Mouse (Mus musculus) urinary bladder, postnatal 0 days (tissue): ENCODE data around the gene Drap1. TPM values are rescaled to one million over a fixed set of nuclear protein-coding genes. Genes with fewer than 3 reads are reported as not detected.

Source experiments
- polyA plus RNA-seq: library from polyadenylated mRNA; unstranded; fragments of >200 nt; fragmentation: Nextera tagmentation; extraction: Ambion mirVana; gene quantifications from 2 replicates; pipeline ENCODE4 v1.2.1, GENCODE M21; 2015

The Drap1 gene
- polyA plus RNA-seq: 234 and 246 TPM in 2 replicates

DNA sequence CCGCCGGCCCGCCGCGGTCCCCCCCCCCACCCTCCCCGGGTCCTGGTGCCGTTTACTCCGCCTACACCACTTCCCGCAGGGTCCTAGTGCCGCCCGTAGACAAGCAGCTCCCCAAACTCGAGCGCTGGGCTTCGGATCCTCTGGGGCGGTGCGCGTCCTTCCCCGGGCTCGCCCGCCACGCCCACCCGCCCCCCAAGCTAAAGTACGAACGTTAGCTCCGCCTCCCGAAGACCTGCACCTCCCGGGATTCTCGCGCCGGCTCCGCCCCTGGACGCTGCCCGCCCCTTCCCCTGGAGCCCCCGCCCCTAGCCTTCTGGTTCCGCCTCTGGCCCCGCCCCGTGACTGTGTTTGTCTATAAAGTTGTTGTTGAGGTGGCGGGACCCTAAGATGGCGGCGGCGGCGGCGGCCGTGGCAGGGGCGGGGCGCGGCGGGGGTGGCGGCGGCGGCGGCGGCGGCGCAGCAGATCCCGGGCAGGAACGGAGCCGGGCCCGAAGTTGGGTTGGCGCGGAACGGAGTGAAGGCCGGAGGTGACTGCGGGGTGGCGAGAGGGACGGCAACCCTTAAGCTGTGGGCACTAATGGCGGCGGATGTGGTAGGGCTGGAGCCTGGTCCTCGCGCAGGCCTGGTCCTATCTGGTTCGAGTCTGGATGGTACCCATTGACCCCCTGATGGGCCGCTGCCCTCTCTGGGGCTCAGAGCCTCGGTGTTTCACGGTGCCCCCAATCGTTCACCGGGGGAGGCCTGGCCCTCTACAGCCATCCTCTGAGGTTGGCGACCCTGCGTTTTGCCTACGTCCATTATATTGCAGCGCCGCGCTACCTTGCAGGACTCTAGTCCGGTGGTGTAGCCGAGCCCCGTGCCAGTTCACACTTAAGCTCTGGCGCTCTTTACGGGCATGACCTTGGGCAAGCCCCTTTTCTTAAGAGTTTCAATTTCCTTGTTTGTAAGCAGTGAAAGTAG lies at the start of gene Drap1, which contains the start of gene AI837181:
Gene Drap1, minus strand, starts transcription at position 198 of the 960 bp plus-strand sequence.
Gene AI837181, plus strand, starts transcription at position 363 of the 960 bp plus-strand sequence.

DNA sequence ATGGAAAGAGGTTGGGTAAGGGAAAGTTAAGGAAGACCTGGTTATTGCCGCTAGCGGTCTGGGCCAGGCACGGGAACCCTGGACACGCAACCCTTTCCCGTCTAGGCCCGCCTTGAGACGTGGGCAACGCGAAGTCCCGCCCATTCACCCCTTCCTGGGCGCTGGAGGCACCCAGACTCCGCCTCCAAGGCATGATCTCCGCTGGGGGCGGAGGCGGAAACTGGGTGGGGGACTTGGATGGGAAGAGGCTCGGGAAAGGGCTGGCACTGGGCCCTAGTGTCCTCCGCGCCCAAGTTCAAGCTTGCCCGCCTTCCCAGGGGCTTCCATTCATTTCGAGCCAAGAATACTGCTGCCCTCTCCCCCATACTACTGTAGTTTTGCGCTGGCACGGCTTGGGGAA lies 48.9 kb upstream of the Drap1 start, which contains the start of gene Efemp2:
Gene Efemp2, plus strand, starts transcription at position 235 of the 400 bp plus-strand sequence.

DNA sequence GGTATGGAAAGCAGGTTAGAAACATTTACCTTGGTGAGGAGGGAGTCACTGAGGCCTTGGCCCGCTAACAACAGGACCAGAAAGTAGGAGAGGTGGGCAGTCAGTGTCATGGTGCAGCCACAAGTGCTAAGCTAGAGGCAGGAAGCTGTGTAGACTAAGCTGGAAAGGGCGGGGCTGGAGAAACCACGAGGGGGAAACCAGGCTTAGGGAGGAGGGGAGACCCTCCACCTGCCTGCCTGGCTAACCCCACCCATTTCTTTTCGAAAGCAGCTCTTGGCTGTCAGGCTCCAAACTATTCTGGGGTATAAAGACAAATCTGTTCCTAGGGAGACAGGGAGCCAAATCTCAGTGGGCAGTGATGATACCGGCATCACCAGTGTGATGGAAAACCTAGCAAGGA lies 43.6 kb upstream of the Drap1 start, which contains the start of gene Ctsw:
Gene Ctsw, minus strand, starts transcription at position 134 of the 400 bp plus-strand sequence.

DNA sequence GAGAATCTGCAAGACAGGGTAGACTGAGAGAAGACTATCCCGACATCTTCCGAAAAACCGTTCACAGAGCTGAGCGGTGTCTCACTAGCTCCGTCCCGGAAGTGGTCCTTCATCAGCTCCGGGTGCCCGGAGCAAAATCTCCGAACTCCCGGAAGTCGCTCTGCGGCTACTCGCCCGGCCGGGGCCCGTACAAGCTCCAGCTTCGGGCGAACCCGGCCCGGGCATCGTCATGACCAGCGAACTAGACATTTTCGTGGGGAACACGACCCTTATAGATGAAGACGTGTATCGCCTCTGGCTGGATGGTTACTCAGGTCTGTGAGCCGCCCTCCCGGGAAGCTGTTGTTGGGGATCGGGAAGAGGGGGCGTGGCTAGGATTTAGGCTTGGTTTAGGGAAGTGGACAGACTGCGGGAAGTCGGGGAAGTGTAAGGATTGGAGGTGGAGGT lies 35.7 kb upstream of the Drap1 start, which contains the start of gene Fibp:
Gene Fibp, plus strand, starts transcription at position 151 of the 447 bp plus-strand sequence.

DNA sequence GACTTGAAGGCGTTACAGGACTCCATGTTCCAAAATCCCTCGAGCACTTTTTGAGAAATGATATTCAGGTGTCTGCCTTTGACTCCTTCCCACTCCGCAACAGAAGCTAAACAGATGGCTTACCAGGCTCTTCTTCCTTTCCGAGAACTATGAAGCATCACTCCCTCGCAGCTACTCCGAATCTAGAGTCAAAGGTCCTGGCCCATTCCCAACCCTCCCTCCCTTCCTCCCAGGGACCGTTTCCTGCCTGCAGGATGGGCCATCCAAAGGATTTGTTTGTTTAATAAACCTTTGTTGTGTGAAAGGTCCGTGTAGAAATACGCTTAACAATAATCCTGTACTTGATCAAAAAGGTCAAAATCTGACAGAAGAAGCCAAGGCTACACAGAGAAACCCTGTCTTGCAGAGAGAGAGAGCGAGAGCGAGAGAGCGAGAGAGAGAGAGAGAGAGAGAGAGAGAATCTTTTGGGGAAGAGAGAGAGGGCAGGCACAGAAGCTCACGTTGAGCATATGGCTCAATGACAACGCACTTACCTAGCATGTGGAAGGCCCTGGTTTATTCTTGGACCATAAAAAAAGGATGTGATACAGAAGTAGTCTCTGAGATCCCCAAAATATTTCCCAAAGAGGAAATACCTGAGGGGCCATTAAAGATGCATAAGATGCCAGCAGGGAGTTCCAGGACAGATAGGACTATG lies 33.1 kb upstream of the Drap1 start, which contains the start of gene Ccdc85b:
Gene Ccdc85b, minus strand, starts transcription at position 149 of the 697 bp plus-strand sequence.

DNA sequence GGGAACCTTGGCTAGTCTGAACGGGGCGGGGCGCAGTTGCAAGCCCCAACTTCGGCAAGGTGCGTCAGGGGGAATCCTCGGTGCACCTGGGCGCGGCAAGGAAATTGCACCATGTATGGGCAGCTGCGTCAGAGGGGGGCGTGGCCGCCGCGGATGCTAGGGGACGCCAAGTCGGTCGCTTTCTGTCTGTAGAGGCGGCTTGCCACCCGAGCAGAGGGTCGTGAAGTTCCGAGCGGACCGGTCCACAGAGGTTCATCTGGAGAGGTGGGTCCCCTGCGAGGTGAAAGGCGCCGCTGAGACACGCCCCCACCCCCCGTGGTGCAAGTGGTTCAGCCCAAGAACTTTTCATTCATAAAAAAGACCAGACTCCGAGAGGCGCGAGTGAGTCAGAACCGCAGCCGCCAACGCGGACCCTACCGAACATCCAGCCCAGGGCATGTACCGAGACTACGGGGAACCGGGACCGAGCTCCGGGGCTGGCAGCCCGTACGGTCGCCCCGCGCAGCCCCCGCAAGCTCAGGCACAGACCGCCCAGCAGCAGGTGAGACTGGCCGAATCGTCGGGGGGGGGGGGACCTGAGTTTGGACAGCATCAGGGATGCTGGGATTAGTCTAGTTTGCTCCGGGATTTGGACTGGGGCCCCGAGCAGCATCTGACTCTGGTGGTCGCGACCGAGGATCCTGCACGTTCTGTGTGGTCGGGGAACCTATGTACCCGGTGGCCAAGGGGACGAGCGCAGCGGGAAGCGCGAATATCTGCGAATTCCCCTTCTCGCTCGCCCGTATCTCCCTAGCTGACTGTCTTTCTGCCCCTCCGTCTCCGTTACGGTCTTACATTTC lies 23.0 kb upstream of the Drap1 start, which contains the start of gene Fosl1:
Gene Fosl1, plus strand, starts transcription at position 33 of the 839 bp plus-strand sequence.

DNA sequence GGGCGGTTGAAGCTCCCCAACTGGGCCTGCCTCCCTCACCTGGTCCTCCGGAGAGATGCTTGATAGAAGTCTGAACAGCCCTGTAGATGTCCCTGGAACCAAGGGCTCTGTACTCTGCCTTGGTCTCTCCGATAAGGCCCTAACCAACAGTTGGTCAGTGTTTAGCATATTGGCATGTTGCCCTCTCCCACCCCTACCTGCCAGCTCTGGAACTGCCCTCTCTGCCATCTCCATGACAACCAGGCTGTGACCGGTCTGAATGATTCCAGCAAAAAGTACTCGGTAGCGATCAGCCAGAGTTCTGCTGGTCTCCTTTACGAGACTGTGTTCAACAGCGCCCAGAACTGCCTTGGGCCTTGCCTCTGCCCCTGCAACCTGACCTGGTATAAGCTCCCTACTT lies 22.5 kb downstream of the Drap1 start, which contains the start of gene Tsga10ip:
Gene Tsga10ip, minus strand, starts transcription at position 234 of the 400 bp plus-strand sequence.

DNA sequence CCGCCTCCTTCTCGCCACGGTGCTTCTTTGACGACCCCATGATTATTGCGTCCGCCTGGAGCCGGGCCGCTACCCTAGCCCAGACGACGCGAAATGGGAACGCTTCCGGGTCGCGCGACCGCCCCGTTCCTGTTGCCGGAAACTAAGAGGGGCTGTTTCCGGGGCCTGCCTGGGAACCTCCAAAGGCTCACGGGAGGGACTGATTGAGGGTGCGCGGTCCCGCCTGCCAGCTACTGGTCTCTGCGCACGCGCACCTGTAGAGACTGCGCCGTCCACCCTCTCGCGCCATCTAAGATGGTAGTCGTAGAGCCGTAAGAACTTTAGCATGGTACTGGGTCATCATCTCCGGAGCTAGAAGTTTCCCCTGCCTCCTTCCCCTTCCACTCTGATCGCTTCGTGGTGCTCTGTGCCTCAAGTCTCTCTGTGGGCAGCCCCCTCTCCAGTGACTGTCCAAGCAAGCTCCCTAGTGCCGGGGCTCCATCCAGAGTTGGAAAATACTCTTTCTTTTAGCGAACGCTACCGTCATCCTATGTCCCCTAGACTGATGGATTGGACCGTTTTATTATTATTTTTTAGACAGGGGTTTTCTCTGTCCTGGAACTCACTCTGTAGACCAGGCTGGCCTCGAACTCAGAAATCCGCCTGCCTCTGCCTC lies 36.1 kb downstream of the Drap1 start, which contains the start of gene Sart1:
Gene Sart1, minus strand, starts transcription at position 116 of the 655 bp plus-strand sequence.

Other genes starting within 250 kb of the Drap1 start
- 8.8 and 10.0 TPM in 2 replicates for gene Pacs1, start 151.9 kb downstream of the Drap1 start, polyA plus RNA-seq
- gene Sf3b2, start 129.5 kb downstream of the Drap1 start, polyA plus RNA-seq: 155 and 159 TPM in 2 replicates
- 0.33 and 0.35 TPM in 2 replicates for gene Gal3st3, start 126.6 kb downstream of the Drap1 start, polyA plus RNA-seq
- not detected in 2 replicates for gene Catsper1, start 89.2 kb downstream of the Drap1 start, polyA plus RNA-seq
- gene Cst6, start 75.4 kb downstream of the Drap1 start, polyA plus RNA-seq: 5.3 and 6.6 TPM in 2 replicates
- 25.2 and 27.2 TPM in 2 replicates for gene Eif1ad, start 58.2 kb downstream of the Drap1 start, polyA plus RNA-seq
- 266 and 286 TPM in 2 replicates for gene Banf1, start 57.8 kb downstream of the Drap1 start, polyA plus RNA-seq
- gene Sart1, start 36.3 kb downstream of the Drap1 start, polyA plus RNA-seq: 33.0 and 39.0 TPM in 2 replicates
- gene Tsga10ip, start 22.5 kb downstream of the Drap1 start, polyA plus RNA-seq: not detected in 2 replicates
- 45.6 and 53.5 TPM in 2 replicates for gene AI837181, start 165 bp upstream of the Drap1 start, polyA plus RNA-seq
- gene Fosl1, start 22.6 kb upstream of the Drap1 start, polyA plus RNA-seq: 0.61 and 1.6 TPM in 2 replicates
- gene Ccdc85b, start 32.9 kb upstream of the Drap1 start, polyA plus RNA-seq: 15.1 and 16.5 TPM in 2 replicates
- 78.4 and 88.2 TPM in 2 replicates for gene Fibp, start 35.6 kb upstream of the Drap1 start, polyA plus RNA-seq
- 0.16 and 0.62 TPM in 2 replicates for gene Ctsw, start 43.5 kb upstream of the Drap1 start, polyA plus RNA-seq
- gene Efemp2, start 49.0 kb upstream of the Drap1 start, polyA plus RNA-seq: 118 and 128 TPM in 2 replicates
- 23.1 and 28.7 TPM in 2 replicates for gene Mus81, start 63.4 kb upstream of the Drap1 start, polyA plus RNA-seq
- gene Cfl1, start 65.5 kb upstream of the Drap1 start, polyA plus RNA-seq: 1,724 and 1,857 TPM in 2 replicates
- gene 1700020D05Rik, start 78.8 kb upstream of the Drap1 start, polyA plus RNA-seq: 0.27 TPM in 1 of 2 replicates, not detected in the other
- gene Snx32, start 85.6 kb upstream of the Drap1 start, polyA plus RNA-seq: 4.8 and 6.5 TPM in 2 replicates
- 2.6 and 3.4 TPM in 2 replicates for gene Ovol1, start 135.7 kb upstream of the Drap1 start, polyA plus RNA-seq
- gene Ap5b1, start 143.0 kb upstream of the Drap1 start, polyA plus RNA-seq: 6.1 and 6.2 TPM in 2 replicates
- 45.5 and 58.5 TPM in 2 replicates for gene Rnaseh2c, start 176.9 kb upstream of the Drap1 start, polyA plus RNA-seq
- gene Kat5, start 185.3 kb upstream of the Drap1 start, polyA plus RNA-seq: 31.9 and 33.2 TPM in 2 replicates
- 38.5 and 43.5 TPM in 2 replicates for gene Rela, start 212.5 kb upstream of the Drap1 start, polyA plus RNA-seq
- gene Sipa1, start 238.7 kb upstream of the Drap1 start, polyA plus RNA-seq: 14.1 and 14.4 TPM in 2 replicates